Mouse (Mus musculus) E14TG2a.4 (cell line): ENCODE data around the gene Pnmal2.

Experiments used
- H3K27me3 ChIP-seq: 2 replicates; pipeline ENCODE4 v1.6.1; 2014; ENCODE audit warnings: low read length, control low read depth; ENCODE audit not compliant: insufficient read depth
- H3K36me3 ChIP-seq: 2 replicates; pipeline ENCODE4 v1.6.1; 2014; ENCODE audit warnings: low read length, control low read depth; ENCODE audit not compliant: insufficient read depth
- H3K4me1 ChIP-seq: replicated peaks from 2 replicates; pipeline ENCODE4 v1.6.1; 2014; ENCODE audit warnings: low read depth, low read length, control low read depth
- H3K4me3 ChIP-seq: replicated peaks from 2 replicates; pipeline ENCODE4 v1.5.1; 2014; ENCODE audit warnings: mild to moderate bottlenecking, low read length
- H3K9me3 ChIP-seq: 2 replicates; pipeline ENCODE4 v1.6.1; 2014; ENCODE audit warnings: low read length, control low read depth
- CTCF ChIP-seq: conservative IDR thresholded peaks from 2 replicates; pipeline ENCODE4 v1.5.1; 2014; ENCODE audit warnings: low read length
- NANOG ChIP-seq: IDR thresholded peaks from 2 replicates; pipeline ENCODE4 v1.6.1; 2014; ENCODE audit warnings: borderline replicate concordance, low read length, mixed read lengths
- POU5F1 ChIP-seq: IDR thresholded peaks from 2 replicates; pipeline ENCODE4 v1.6.1; 2014; ENCODE audit warnings: low read length, borderline replicate concordance

The Pnmal2 gene

GRCm38 (mm10) chr7:16956410-16957265 is 12.2 kb downstream of the Pnmal2 start:
- TF ChIP-seq POU5F1 (no peak), CTCF (no peak), NANOG (no peak)

GRCm38 (mm10) chr7:16959539-16960187 is 15.2 kb downstream of the Pnmal2 start, which contains the start of gene Pnmal1:
Pnmal1 (plus strand) TSS chr7:16959679.
- TF ChIP-seq CTCF: no peak
- no peak for TF ChIP-seq POU5F1
- TF ChIP-seq NANOG: no peak
- Histone ChIP-seq H3K4me3 (no peak within 1 kb of the TSS), H3K27me3 (peaks cover 21% of the 10 kb centered on the region), H3K36me3 (no peaks in the 10 kb centered on the region), H3K9me3 (no peaks in the 10 kb centered on the region), H3K4me1 (peaks cover 21% of the 10 kb centered on the region)

More at GRCm38 (mm10) chr7:16956410-16957265, 12.2 kb downstream of the Pnmal2 start:
- H3K4me3 ChIP-seq: no peak overlapping the region
- no peaks in the 10 kb centered on the region for H3K36me3 ChIP-seq
- H3K9me3 ChIP-seq: no peaks in the 10 kb centered on the region
- H3K27me3 ChIP-seq: peaks cover 17% of the 10 kb centered on the region
- H3K4me1 ChIP-seq: peaks cover 28% of the 10 kb centered on the region

DNA sequence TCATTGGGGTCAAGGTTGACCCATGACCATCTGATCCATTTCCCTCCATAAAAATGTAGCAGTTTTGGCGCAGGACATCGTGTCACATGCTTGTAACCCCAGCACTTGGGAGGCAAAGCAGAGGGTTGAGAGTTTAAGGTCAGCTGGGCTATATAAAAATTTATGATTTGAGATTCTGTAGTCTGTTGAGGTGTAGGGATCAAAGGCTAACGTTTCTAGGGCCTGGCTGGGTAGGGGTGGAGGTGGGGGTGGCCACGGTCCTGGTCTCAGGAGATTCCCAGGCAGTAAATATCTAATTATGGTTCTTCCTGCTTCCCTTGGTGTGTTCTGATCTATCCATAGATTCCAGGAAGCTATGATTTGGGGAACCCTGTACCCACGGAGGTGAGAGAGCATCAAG is 17.2 kb downstream of the Pnmal2 start:
- Histone ChIP-seq H3K4me1 (peaks cover 24% of the 10 kb centered on the region), H3K27me3 (peaks cover 21% of the 10 kb centered on the region), H3K4me3 (no peak overlapping the region), H3K36me3 (no peaks in the 10 kb centered on the region), H3K9me3 (no peaks in the 10 kb centered on the region)
- no peak for TF ChIP-seq POU5F1
- TF ChIP-seq NANOG: no peak
- no peak for TF ChIP-seq CTCF

GRCm38 (mm10) chr7:16968414-16968813 is 23.9 kb downstream of the Pnmal2 start:
- Histone ChIP-seq H3K4me3 (no peak overlapping the region), H3K36me3 (no peaks in the 10 kb centered on the region), H3K27me3 (no peaks in the 10 kb centered on the region; the same call in 1 of the 2 replicates), H3K9me3 (no peaks in the 10 kb centered on the region), H3K4me1 (peaks cover 7% of the 10 kb centered on the region)
- TF ChIP-seq NANOG: no peak
- no peak for TF ChIP-seq POU5F1
- TF ChIP-seq CTCF: no peak

DNA sequence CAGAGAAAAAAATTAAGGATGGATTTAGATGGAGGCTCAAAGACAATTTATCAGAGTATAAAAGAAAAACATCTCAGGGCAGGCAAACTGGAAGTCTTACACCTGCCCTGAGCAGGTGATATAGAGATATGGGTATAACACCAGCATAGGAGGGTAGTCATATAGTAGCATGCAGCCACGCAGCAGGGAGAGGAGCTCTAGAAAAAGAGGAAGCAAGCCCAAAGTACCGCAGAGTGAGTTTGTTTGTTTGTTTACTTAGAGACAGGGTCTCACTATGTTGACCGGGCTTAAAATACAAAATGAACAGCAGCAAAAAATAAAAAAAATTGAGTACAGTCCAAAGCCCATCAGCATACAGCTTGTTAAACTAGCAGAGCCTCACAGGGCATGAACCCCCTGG is 26.7 kb downstream of the Pnmal2 start:
- TF ChIP-seq CTCF (no peak), POU5F1 (no peak), NANOG (no peak)
- Histone ChIP-seq H3K36me3 (no peaks in the 10 kb centered on the region), H3K4me3 (no peak overlapping the region)

GRCm38 (mm10) chr7:16974018-16974417 is 29.5 kb downstream of the Pnmal2 start:
- H3K36me3 ChIP-seq: no peaks in the 10 kb centered on the region
- no peaks in the 10 kb centered on the region for H3K4me1 ChIP-seq
- no peaks in the 10 kb centered on the region for H3K27me3 ChIP-seq
- H3K9me3 ChIP-seq: no peaks in the 10 kb centered on the region
- TF ChIP-seq NANOG (no peak), POU5F1 (no peak), CTCF (no peak)
- no peak overlapping the region for H3K4me3 ChIP-seq

More for the DNA sequence above, 26.7 kb downstream of the Pnmal2 start:
- Histone ChIP-seq H3K9me3 (no peaks in the 10 kb centered on the region), H3K4me1 (peaks cover 4% of the 10 kb centered on the region), H3K27me3 (no peaks in the 10 kb centered on the region)

DNA sequence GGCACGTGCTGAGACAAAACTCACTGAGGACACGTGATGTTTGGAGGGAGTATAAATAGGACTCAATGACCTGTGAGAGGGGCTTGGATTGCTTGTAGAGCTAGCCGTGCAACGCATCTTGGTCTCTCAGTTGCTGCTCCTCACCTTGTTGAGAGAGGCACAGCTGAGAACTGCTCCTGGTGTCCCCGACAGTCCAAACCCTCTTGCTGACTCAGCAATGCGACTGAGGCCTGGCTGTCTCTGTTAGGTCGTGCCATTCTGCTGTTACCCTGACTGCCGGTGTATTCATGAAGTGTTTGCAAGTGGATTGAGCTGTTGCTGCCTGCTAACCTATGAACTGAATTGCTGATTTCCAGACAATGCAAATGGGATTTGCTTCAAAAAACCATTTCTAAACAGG is 31.8 kb downstream of the Pnmal2 start:
- no peak for TF ChIP-seq CTCF
- TF ChIP-seq POU5F1: no peak
- TF ChIP-seq NANOG: no peak
- Histone ChIP-seq H3K9me3 (no peaks in the 10 kb centered on the region), H3K4me3 (no peak overlapping the region), H3K27me3 (0 out of 2 replicates have a peak, but pooled peaks cover 2% of the 10 kb centered on the region), H3K36me3 (no peaks in the 10 kb centered on the region), H3K4me1 (peaks cover 9% of the 10 kb centered on the region)

GRCm38 (mm10) chr7:16978173-16978572 is 33.7 kb downstream of the Pnmal2 start:
- no peaks in the 10 kb centered on the region for H3K36me3 ChIP-seq
- no peaks in the 10 kb centered on the region for H3K9me3 ChIP-seq
- TF ChIP-seq POU5F1 (no peak), NANOG (no peak), CTCF (no peak)
- no peak overlapping the region for H3K4me3 ChIP-seq
- H3K27me3 ChIP-seq: 0 out of 2 replicates have a peak, but pooled peaks cover 2% of the 10 kb centered on the region
- peaks cover 15% of the 10 kb centered on the region for H3K4me1 ChIP-seq

DNA sequence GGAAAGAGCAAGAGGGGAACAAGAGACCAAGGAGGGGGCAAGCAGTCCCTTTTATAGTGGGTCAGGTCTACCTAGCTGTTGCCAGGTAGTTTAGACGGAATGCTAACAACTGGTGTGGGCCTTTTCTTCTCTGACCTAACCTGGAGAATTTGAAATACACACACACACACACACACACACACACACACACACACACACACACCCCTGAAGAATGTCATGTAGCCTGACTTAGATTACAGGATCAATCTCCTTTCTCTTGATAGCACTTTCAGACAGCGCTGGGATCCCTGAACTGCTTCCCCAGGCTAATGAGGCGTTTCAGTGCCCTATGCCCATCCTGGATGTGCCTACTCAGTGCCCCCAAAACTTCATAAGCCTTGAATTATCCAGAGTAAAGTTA is 34.1 kb downstream of the Pnmal2 start:
- Histone ChIP-seq H3K9me3 (no peaks in the 10 kb centered on the region), H3K4me3 (no peak overlapping the region), H3K36me3 (no peaks in the 10 kb centered on the region), H3K4me1 (peaks cover 19% of the 10 kb centered on the region), H3K27me3 (peaks cover 3% of the 10 kb centered on the region; the same call in 1 of the 2 replicates)
- TF ChIP-seq POU5F1 (no peak), CTCF (no peak), NANOG (no peak)
